Mouse (Mus musculus): ENCODE measurements at regions not wholly inside any gene's neighbourhood (a gene's known extent, or its start where the extent isn't known, plus 50 kb on each side); places are given as distances from the start of the nearest gene placed in this dataset.

DNA sequence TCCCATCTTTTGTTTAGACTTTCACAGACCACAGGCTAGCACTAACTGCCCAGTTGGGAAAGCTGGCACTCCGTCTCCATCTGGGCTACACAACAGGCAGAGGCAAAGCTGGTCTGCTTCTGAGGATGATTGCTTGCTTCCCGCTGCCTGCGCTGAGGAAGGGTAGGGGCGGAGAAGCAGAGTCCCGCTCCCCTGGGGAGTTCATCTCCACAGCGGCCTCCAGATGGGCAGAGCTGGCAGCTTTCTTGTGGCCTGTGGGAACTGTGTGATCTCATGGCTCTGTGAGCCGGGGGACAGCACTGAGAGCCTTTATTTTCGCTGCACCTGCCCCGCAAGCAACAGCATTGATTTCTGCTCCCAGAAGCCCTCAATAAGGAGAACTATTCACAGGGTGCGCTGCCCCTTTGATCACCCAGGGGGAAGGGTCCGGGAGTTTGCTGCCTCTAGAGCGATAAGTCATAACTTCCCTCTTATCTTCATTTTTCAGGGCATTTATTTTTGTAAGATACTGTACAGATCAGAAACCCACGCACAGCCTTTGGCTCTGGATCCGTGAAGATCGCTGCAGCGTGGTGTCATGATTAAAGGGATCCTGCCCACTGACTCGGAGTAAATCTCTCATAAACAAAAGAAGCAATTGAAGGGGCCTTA lies 155.7 kb downstream of the Gm9376 start:
- peak in 1 of 2 experiments; percentile 9 for DNase-seq (ENCODE audit: low spot score in 2 of 2)

DNA sequence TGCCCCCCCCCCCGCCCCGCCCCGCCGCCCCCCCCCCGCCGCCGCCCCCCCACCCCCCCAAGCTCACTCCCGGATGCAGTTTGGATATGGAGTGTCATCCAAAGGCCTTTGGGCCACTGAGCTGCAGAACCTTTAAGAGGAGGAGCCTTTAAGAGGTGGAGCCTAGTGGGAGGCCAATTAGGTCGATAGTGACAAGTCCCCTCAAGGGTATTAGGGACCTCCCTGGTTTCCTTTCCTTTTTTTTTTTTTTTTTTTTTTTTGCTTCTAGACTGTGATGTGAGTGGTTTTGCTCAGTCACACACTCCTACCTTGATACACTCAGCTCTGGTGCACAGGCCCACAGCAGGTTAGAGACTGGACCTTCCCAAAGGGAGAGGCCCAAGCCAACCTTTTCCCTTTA lies 156.5 kb downstream of the Gm9376 start:
- DNase-seq (ENCODE audit: low spot score in 2 of 2) = no peak

DNA sequence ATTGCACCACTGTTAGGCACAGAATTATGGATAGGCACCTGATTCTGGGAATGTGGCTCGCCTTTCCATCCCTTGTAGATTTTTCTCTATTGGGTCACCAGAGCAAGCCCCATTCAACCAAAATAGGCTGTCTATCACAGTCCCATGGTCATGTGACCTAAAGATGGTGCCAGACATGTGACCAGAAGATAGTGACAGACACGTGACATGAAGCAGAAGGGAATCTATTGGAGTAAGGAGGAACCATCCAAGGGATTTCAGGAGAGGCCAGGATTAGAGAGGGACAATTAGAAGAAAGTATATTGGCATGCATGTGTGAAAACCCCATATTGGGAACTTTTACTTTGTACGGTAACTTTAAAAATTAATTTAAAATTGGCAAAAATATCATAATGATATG lies 159.8 kb downstream of the Gm9376 start:
- DNase-seq (ENCODE audit: low spot score in 2 of 2) = no peak

DNA sequence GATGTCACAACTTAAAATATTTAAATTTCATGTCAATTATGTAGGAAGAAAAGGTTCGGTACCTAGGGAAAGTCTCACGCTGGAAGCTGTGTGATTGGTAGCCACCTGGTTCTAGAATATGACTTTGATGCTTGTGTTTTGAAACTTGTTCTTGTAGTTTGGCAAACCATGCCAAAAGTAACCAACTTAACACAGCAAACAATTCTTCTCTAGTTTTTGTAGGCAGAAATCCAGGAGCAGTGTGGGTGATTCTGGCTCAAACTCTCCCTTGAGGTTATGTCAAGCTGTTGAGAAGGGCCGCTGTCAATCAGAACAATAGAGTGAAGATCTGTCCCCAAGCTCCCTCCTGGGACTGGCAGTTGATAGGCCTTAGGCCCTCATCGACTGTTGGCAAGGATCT lies 163.5 kb downstream of the Gm9376 start:
- no peak for DNase-seq (ENCODE audit: low spot score in 2 of 2)

DNA sequence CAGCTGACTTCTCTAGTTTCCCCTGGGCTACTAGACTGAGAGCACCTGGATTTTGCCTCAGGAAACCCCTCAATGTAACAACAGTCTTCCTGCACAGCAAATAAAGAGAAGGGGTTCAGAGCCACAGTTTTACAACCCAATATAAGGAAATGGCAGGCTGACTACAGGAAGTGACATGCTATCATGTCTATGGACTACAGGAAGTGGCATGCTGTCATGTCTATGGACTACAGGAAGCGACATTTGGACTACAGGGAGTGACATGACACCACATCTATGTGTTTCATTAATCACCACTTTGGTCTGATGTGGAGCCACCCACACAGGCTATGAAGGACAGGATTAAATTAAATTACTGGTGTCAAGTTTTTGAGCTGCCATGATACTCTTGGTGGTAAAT lies 164.0 kb downstream of the Gm9376 start:
- DNase-seq (ENCODE audit: low spot score in 2 of 2) = no peak

DNA sequence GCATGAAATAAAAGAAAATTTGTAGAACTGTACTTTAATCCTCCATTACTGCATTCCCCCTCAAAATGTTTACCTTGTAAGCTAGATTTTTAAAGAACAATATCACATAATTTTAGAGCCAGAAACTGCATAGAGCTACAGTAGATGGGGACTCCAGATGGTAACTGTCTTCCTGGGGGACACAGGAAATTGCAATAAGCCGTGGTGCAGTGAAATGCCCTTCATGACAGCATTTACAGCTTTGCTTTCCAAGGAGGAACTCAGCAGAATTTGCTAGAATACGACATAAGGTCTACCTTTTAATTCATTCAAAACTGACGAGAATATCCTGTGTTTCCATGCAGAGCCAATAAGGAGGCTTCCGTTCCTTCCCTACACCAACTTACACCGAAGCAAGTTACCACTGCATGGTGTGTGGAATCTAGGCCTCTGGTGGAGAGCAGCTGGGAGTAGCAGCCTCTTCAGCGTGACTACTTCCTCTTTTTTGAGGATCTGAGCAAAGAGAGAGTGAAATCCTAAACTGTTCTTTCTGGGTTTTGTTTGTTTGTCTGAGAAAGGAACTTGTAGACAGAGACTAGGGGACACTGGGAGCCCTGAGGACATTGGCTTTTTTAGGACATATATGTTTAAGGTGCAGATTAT lies 164.6 kb downstream of the Gm9376 start:
- no peak for DNase-seq (ENCODE audit: low spot score in 2 of 2)
